5 mouse cellular contexts compared by ENCODE assay signal in genomic region chr15:85778891-85779290, GRCm38 (mm10). TPM values are rescaled to one million over a fixed set of nuclear protein-coding genes. Genes with fewer than 3 reads are reported as not detected.
"Had no signal": no experiment of that assay in that cellular context is flagged by ENCODE, and none has a peak within 500 bp of the region (broad histone marks: within the 10 kb centered on the region; RNA-seq: fewer than 3 reads in every experiment).

No protein-coding gene starts in this region.

RNA-seq across cellular contexts. Expression of gene Pkdrej, which starts 42.6 kb away (rescaled TPM):
- total RNA-seq: granulocyte monocyte progenitor cell, adult 5-6 weeks had no signal
- polyA plus RNA-seq: erythroblast, embryonic 14.5 days; forebrain, embryonic 11.5 days; forebrain, embryonic 13.5 days had no signal

RNA-seq across cellular contexts. Expression of gene Ppara, which starts 44.1 kb away (rescaled TPM):
- total RNA-seq: common myeloid progenitor, adult 5-6 weeks; granulocyte monocyte progenitor cell, adult 5-6 weeks had no signal
- polyA plus RNA-seq: erythroblast, embryonic 14.5 days had no signal
